Mouse (Mus musculus) heart, embryonic 16.5 days (tissue): Measurements from ENCODE around the gene Tmtc2. TPM values are rescaled to one million over a fixed set of nuclear protein-coding genes. Genes with fewer than 3 reads are reported as not detected.

ENCODE experiments used
- ATAC-seq: fragments of 200-750 bp; cut with Nextera tagmentation; replicated peaks from 2 replicates; pipeline ENCODE4 v1.8.0; 2017; ENCODE audit warnings: moderate number of reproducible peaks; ENCODE audit not compliant: insufficient read depth, low FRiP score; ENCODE audit errors: extremely low read depth
- H3K27ac ChIP-seq: fragments of 300-500 bp; sonication (generic); 2 replicates; pipeline ENCODE4 v1.5.1; 2014; ENCODE audit warnings: mild to moderate bottlenecking, low read length, control low read depth, moderate library complexity
- H3K27me3 ChIP-seq: fragments of 300-500 bp; sonication (generic); 2 replicates; pipeline ENCODE4 v1.6.1; 2014; ENCODE audit warnings: low read length, mixed read lengths; ENCODE audit not compliant: control insufficient read depth, insufficient read depth
- H3K36me3 ChIP-seq: fragments of 300-500 bp; sonication (generic); 2 replicates; pipeline ENCODE4 v1.6.1; 2014; ENCODE audit not compliant: control insufficient read depth, insufficient read depth
- H3K4me1 ChIP-seq: fragments of 300-500 bp; sonication (generic); 2 replicates; pipeline ENCODE4 v1.6.1; 2014; ENCODE audit warnings: low read length, mixed read lengths; ENCODE audit not compliant: control insufficient read depth, insufficient read depth
- H3K4me2 ChIP-seq: fragments of 300-500 bp; sonication (generic); 2 replicates; pipeline ENCODE4 v1.6.1; 2014; ENCODE audit warnings: low read depth, mild to moderate bottlenecking, control low read depth, low read length
- H3K4me3 ChIP-seq: fragments of 300-500 bp; sonication (generic); 2 replicates; pipeline ENCODE4 v1.5.1; 2014; ENCODE audit warnings: mild to moderate bottlenecking, control low read depth, low read length
- H3K9ac ChIP-seq: fragments of 300-500 bp; sonication (generic); 2 replicates; pipeline ENCODE4 v1.6.1; 2014; ENCODE audit warnings: low read length, control low read depth
- H3K9me3 ChIP-seq: fragments of 300-500 bp; sonication (generic); replicated peaks from 2 replicates; pipeline ENCODE4 v1.6.1; 2016; ENCODE audit warnings: low read length; ENCODE audit not compliant: control insufficient read depth
- WGBS: fragments of 180-500 bp; shearing (Covaris S2); extraction: QIAGEN DNeasy Blood & Tissue Kit; methylation state at CpG from one replicate; pipeline ENCODE4 v1.1.7; 2014; 5-methylcytosine and 5-hydroxymethylcytosine counted together
- polyA plus RNA-seq: library from polyadenylated mRNA; unstranded; fragments of >200 nt; fragmentation: Nextera tagmentation; extraction: Ambion mirVana; gene quantifications from 2 replicates; pipeline ENCODE4 v1.2.1, GENCODE M21; 2015

Tmtc2 gene
- polyA plus RNA-seq, 1 experiment from 2014 or later, result 2.1 TPM

GRCm38 (mm10) chr10:105561548-105561947 lies 12.7 kb downstream of the Tmtc2 start:
- Histone ChIP-seq H3K4me2 (no peak overlapping the region), H3K9ac (no peak overlapping the region), H3K4me1 (no peaks in the 10 kb centered on the region; the same call in none of the 2 replicates), H3K9me3 (no peaks in the 10 kb centered on the region), H3K36me3 (no peaks in the 10 kb centered on the region), H3K4me3 (no peak overlapping the region), H3K27ac (no peak overlapping the region), H3K27me3 (no peaks in the 10 kb centered on the region)
- no peak for ATAC-seq
- 79% methylated on average over 4 of the region's 4 CpGs for whole genome bisulfite sequencing

- H3K4me1 ChIP-seq, result no peaks in the 10 kb centered on the region; the same call in none of the 2 replicates
- no peaks in the 10 kb centered on the region for H3K27me3 ChIP-seq
- no peaks in the 10 kb centered on the region for H3K36me3 ChIP-seq
- no peak overlapping the region for H3K9ac ChIP-seq
- ATAC-seq, result no peak
- 60% methylated on average over 5 of the region's 5 CpGs for WGBS
- no peak overlapping the region for H3K27ac ChIP-seq
- H3K4me3 ChIP-seq, result no peak overlapping the region
- no peak overlapping the region for H3K4me2 ChIP-seq
- no peaks in the 10 kb centered on the region for H3K9me3 ChIP-seq
Observed at GRCm38 (mm10) chr10:105557581-105557980, 16.7 kb downstream of the Tmtc2 start.

GRCm38 (mm10) chr10:105556890-105557572 lies 17.2 kb downstream of the Tmtc2 start:
- Histone ChIP-seq H3K4me1 (no peaks in the 10 kb centered on the region; the same call in none of the 2 replicates), H3K27me3 (no peaks in the 10 kb centered on the region), H3K36me3 (no peaks in the 10 kb centered on the region), H3K4me3 (no peak overlapping the region), H3K9ac (no peak overlapping the region), H3K9me3 (no peaks in the 10 kb centered on the region), H3K27ac (no peak overlapping the region), H3K4me2 (no peak overlapping the region)
- 61% methylated on average over 6 of the region's 6 CpGs for WGBS
- ATAC-seq, result no peak

GRCm38 (mm10) chr10:105554153-105554552 lies 20.1 kb downstream of the Tmtc2 start:
- Histone ChIP-seq H3K4me2 (no peak overlapping the region), H3K9me3 (no peaks in the 10 kb centered on the region)
- WGBS, result 51% methylated on average over 2 of the region's 2 CpGs

GRCm38 (mm10) chr10:105548040-105548439 lies 26.2 kb downstream of the Tmtc2 start:
- no peak for ATAC-seq
- Histone ChIP-seq H3K27ac (no peak overlapping the region), H3K4me1 (no peaks in the 10 kb centered on the region), H3K36me3 (no peaks in the 10 kb centered on the region), H3K4me3 (no peak overlapping the region), H3K9me3 (no peaks in the 10 kb centered on the region), H3K4me2 (no peak overlapping the region), H3K9ac (no peak overlapping the region), H3K27me3 (no peaks in the 10 kb centered on the region)
- 80% methylated on average over 2 of the region's 2 CpGs for WGBS

More at GRCm38 (mm10) chr10:105554153-105554552, 20.1 kb downstream of the Tmtc2 start:
- Histone ChIP-seq H3K36me3 (no peaks in the 10 kb centered on the region), H3K4me1 (no peaks in the 10 kb centered on the region; the same call in none of the 2 replicates), H3K4me3 (no peak overlapping the region), H3K27ac (no peak overlapping the region), H3K27me3 (no peaks in the 10 kb centered on the region), H3K9ac (no peak overlapping the region)
- no peak for ATAC-seq

GRCm38 (mm10) chr10:105544004-105545003 lies 29.9 kb downstream of the Tmtc2 start:
- Histone ChIP-seq H3K27ac (no peak overlapping the region), H3K4me3 (no peak overlapping the region), H3K4me1 (no peaks in the 10 kb centered on the region), H3K36me3 (no peaks in the 10 kb centered on the region), H3K9ac (no peak overlapping the region), H3K27me3 (no peaks in the 10 kb centered on the region), H3K9me3 (no peaks in the 10 kb centered on the region), H3K4me2 (no peak overlapping the region)
- no peak for ATAC-seq
- 87% methylated on average over 2 of the region's 2 CpGs for WGBS

GRCm38 (mm10) chr10:105542081-105542480 lies 32.2 kb downstream of the Tmtc2 start:
- no peaks in the 10 kb centered on the region for H3K36me3 ChIP-seq
- WGBS, result 94% methylated on average over 6 of the region's 6 CpGs
- H3K4me1 ChIP-seq, result no peaks in the 10 kb centered on the region
- ATAC-seq, result no peak
- no peak overlapping the region for H3K27ac ChIP-seq
- H3K4me3 ChIP-seq, result no peak overlapping the region
- H3K9me3 ChIP-seq, result no peaks in the 10 kb centered on the region
- H3K4me2 ChIP-seq, result no peak overlapping the region
- no peaks in the 10 kb centered on the region for H3K27me3 ChIP-seq
- no peak overlapping the region for H3K9ac ChIP-seq

GRCm38 (mm10) chr10:105539697-105540096 lies 34.6 kb downstream of the Tmtc2 start:
- no peaks in the 10 kb centered on the region for H3K27me3 ChIP-seq
- H3K9me3 ChIP-seq, result no peaks in the 10 kb centered on the region
- H3K36me3 ChIP-seq, result no peaks in the 10 kb centered on the region
- H3K4me3 ChIP-seq, result no peak overlapping the region
- 65% methylated on average over 5 of the region's 5 CpGs for WGBS
- ATAC-seq, result no peak
- H3K27ac ChIP-seq, result no peak overlapping the region
- no peak overlapping the region for H3K9ac ChIP-seq
- H3K4me1 ChIP-seq, result no peaks in the 10 kb centered on the region
- H3K4me2 ChIP-seq, result no peak overlapping the region

GRCm38 (mm10) chr10:105536910-105537309 lies 37.3 kb downstream of the Tmtc2 start:
- Histone ChIP-seq H3K27ac (no peak overlapping the region), H3K9ac (no peak overlapping the region), H3K27me3 (no peaks in the 10 kb centered on the region), H3K4me3 (no peak overlapping the region), H3K9me3 (no peaks in the 10 kb centered on the region), H3K4me1 (no peaks in the 10 kb centered on the region; the same call in 1 of the 2 replicates), H3K36me3 (no peaks in the 10 kb centered on the region), H3K4me2 (no peak overlapping the region)
- ATAC-seq, result no peak
- 61% methylated on average over 4 of the region's 4 CpGs for WGBS
